Mouse (Mus musculus): Measurements from ENCODE around the gene Pax2. TPM values are rescaled to one million over a fixed set of nuclear protein-coding genes. Genes with fewer than 3 reads are reported as not detected.

Pax2 gene
- polyA plus RNA-seq, 1 experiment from 2014 or later, result 11.9 TPM

DNA sequence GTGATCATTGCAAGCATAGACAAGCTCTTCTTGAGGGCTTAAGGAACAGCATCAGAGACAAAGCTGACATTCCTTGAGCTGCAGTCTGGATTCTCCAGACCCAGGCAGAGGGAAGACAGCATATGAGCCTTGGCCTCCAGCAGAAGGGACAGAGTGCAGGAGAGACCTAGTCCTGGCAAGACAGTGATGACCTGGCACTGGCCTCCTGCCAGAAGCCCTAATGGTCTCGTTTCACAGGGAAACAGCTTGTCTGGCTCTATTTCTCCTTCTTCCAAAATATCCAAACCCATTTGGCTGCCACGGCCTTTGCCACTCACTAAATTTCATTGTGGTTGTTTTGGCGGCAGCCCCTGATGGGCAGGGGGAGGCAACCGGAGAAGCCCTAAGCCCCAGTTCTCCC, 36.1 kb downstream of the Pax2 start:
- H3K27ac ChIP-seq (ENCODE audit: low read depth, low read length), result no peak overlapping the region
- H3K4me3 ChIP-seq (ENCODE audit: low read length), result no peak overlapping the region
- H3K4me1 ChIP-seq (ENCODE audit: control insufficient read depth, insufficient read depth, low read depth, low read length), result peaks cover 1% of the 10 kb centered on the region; the same call in 1 of the 2 replicates
- 60% methylated on average over 4 of the region's 4 CpGs for WGBS
- H3K4me2 ChIP-seq (ENCODE audit: low read length), result no peak overlapping the region
- no peaks in the 10 kb centered on the region for H3K27me3 ChIP-seq (replicated peaks; ENCODE audit: control insufficient read depth, insufficient read depth, low read length)
- H3K9ac ChIP-seq (ENCODE audit: low read depth, low read length), result no peak overlapping the region
- ATAC-seq, result no peak
- H3K36me3 ChIP-seq (ENCODE audit: control insufficient read depth, insufficient read depth, low read length), result no peaks in the 10 kb centered on the region
- H3K9me3 ChIP-seq (ENCODE audit: control insufficient read depth, low read length), result no peaks in the 10 kb centered on the region

DNA sequence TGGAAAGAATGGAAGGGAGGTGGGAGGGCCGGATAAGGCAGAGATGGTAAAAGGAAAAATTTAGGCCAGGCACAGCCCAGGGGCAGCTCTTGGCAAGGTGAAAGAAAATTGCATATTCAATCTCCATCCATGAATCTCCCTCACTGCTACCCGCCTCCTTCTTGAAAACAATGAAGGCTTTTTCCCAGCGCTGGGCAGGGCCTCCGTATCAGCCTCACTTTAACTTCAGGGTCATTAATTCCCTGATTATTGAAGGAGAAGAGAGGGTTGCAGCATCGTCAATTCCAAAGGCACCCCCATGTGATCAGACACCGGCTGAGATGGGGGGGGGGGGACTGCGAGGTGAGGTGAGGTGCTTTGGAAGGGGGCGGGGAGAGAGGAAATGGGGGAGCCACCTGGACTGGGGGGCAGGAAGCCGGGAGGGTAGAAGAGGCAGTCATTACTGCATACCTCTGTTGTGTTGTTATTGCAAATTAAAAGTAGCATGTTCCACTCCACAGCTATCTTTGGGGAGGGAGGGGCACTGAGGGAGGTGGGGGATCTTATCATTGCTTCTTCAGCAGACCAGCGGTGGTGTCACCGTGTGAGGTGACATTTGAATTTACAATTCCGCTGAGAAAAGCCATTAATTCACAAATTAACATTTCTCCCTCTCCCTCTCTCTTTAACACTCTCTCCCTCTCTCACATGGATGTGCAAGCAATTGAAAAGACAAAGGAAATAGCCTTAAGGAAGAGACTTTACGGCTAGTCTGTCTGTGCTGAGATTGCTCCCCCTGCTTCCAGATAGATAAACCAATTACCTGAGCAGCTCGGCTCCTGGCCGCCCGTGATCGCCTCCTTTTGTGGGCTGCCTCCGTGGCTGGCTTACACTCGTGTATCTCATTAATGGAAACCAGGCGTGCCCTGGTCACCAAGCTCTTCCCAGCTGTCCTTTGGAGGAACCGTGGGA, 41.5 kb downstream of the Pax2 start:
- Histone ChIP-seq H3K9me3 (ENCODE audit: control insufficient read depth, low read length) (no peaks in the 10 kb centered on the region), H3K9ac (ENCODE audit: low read depth, low read length) (no peak overlapping the region), H3K27me3 (replicated peaks; ENCODE audit: control insufficient read depth, insufficient read depth, low read length) (no peaks in the 10 kb centered on the region), H3K36me3 (ENCODE audit: control insufficient read depth, insufficient read depth, low read length) (no peaks in the 10 kb centered on the region), H3K4me2 (ENCODE audit: low read length) (no peak overlapping the region), H3K4me3 (ENCODE audit: low read length) (no peak overlapping the region), H3K27ac (ENCODE audit: low read depth, low read length) (peak overlapping the region; percentile 68), H3K4me1 (ENCODE audit: control insufficient read depth, insufficient read depth, low read depth, low read length) (peaks cover 10% of the 10 kb centered on the region)
- ATAC-seq, result peak; percentile 50
- 17% methylated on average over 19 of the region's 21 CpGs for WGBS

DNA sequence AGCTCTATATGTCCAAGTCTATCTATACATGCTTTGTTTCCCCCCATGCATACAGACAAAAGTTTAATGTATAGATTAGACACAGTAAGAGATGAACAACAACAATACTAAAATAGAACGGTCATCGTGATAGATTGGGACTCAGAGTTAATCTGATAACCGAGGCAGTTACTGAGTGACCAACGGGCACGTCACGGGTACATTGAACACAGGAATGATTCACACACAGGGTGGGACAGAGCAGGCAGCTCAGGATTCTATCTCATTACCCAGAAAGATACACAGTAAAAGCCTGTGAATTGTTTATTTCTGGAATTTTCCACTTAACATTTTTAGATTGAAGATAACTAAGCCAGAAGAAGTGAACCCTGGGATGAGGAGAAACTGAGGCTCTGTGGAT, 42.9 kb downstream of the Pax2 start:
- H3K4me2 ChIP-seq (ENCODE audit: low read length), result no peak overlapping the region
- no peak overlapping the region for H3K9ac ChIP-seq (ENCODE audit: low read depth, low read length)
- no peak overlapping the region for H3K4me3 ChIP-seq (ENCODE audit: low read length)
- H3K27ac ChIP-seq (ENCODE audit: low read depth, low read length), result no peak overlapping the region
- ATAC-seq, result no peak
- no peaks in the 10 kb centered on the region for H3K36me3 ChIP-seq (ENCODE audit: control insufficient read depth, insufficient read depth, low read length)
- H3K9me3 ChIP-seq (ENCODE audit: control insufficient read depth, low read length), result no peaks in the 10 kb centered on the region
- peaks cover 14% of the 10 kb centered on the region for H3K4me1 ChIP-seq (ENCODE audit: control insufficient read depth, insufficient read depth, low read depth, low read length)
- WGBS, result 68% methylated on average over 6 of the region's 6 CpGs
- no peaks in the 10 kb centered on the region for H3K27me3 ChIP-seq (replicated peaks; ENCODE audit: control insufficient read depth, insufficient read depth, low read length)

DNA sequence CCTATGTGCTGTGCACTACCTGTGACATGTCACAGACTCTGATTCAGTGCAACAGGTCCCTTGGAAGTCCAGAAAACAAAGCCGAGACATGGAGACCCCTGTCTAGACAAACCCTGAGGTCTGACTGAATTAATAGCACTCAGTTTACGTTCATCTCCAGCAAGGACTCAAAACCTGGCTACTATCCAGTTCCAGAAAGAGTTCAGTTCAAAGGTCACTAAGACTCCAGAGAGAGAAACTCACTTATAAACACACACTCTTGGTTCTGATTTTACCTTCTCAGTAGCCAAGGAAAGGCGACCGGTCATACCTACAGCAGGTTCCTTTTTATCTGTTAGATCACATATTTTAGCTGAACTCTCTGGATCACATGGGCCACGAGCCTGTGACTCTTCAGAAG, 43.3 kb downstream of the Pax2 start:
- no peaks in the 10 kb centered on the region for H3K36me3 ChIP-seq (ENCODE audit: control insufficient read depth, insufficient read depth, low read length)
- H3K9ac ChIP-seq (ENCODE audit: low read depth, low read length), result no peak overlapping the region

DNA sequence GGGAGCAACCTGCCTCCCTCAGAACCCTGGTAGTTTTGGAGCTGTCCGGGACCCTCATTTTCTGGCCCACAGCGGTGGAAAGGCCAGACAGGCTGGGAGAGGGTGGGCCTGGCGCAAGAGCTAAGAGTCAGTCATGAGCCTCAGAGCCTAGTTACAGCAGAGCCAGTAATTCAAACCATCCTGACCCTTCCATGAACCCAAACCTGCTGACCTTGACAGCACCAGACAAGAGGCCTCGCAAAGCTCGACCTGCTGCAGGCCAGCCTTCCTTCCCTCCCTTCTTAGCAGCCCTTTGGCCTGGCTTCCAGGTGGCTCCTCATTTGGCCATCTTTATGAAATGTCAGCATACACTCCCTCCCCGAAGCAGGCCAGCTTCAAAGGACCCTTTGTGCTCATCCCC, 44.5 kb downstream of the Pax2 start:
- no peak overlapping the region for H3K4me3 ChIP-seq (ENCODE audit: low read length)
- 58% methylated on average over 6 of the region's 6 CpGs for WGBS
- H3K4me2 ChIP-seq (ENCODE audit: low read length), result no peak overlapping the region
- ATAC-seq, result no peak
- H3K27ac ChIP-seq (ENCODE audit: low read depth, low read length), result no peak overlapping the region
- H3K9me3 ChIP-seq (ENCODE audit: control insufficient read depth, low read length), result no peaks in the 10 kb centered on the region
- H3K27me3 ChIP-seq (replicated peaks; ENCODE audit: control insufficient read depth, insufficient read depth, low read length), result no peaks in the 10 kb centered on the region
- no peaks in the 10 kb centered on the region for H3K36me3 ChIP-seq (ENCODE audit: control insufficient read depth, insufficient read depth, low read length)
- peaks cover 14% of the 10 kb centered on the region for H3K4me1 ChIP-seq (ENCODE audit: control insufficient read depth, insufficient read depth, low read depth, low read length)
- H3K9ac ChIP-seq (ENCODE audit: low read depth, low read length), result no peak overlapping the region

More for the DNA sequence above, 43.3 kb downstream of the Pax2 start:
- 74% methylated on average over 5 of the region's 5 CpGs for WGBS
- Histone ChIP-seq H3K4me2 (ENCODE audit: low read length) (no peak overlapping the region), H3K27me3 (replicated peaks; ENCODE audit: control insufficient read depth, insufficient read depth, low read length) (no peaks in the 10 kb centered on the region), H3K4me1 (ENCODE audit: control insufficient read depth, insufficient read depth, low read depth, low read length) (peaks cover 14% of the 10 kb centered on the region), H3K4me3 (ENCODE audit: low read length) (no peak overlapping the region), H3K9me3 (ENCODE audit: control insufficient read depth, low read length) (no peaks in the 10 kb centered on the region), H3K27ac (ENCODE audit: low read depth, low read length) (no peak overlapping the region)
- ATAC-seq, result no peak

DNA sequence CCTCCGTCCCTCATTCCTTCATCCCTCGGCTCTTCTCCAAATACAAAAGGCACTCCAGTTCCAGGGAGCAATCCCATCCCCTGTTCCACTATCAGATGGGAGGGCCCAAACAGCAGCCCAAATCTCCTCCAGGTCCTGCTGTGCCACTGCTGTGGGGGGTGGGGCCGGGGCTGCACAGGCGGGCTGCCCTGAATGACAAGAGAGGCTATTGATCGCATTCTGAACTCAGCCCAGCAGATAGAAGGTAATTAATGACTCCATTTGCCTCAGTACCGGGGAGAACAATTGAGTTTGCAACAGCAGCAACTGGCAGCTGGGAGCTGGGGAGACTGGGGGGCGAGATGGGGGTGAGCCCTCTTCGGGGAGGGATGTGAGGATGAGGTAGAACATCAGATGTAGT, 52.9 kb downstream of the Pax2 start:
- no peak overlapping the region for H3K4me3 ChIP-seq (ENCODE audit: low read length)
- ATAC-seq, result no peak
- no peaks in the 10 kb centered on the region for H3K27me3 ChIP-seq (replicated peaks; ENCODE audit: control insufficient read depth, insufficient read depth, low read length)
- no peaks in the 10 kb centered on the region for H3K9me3 ChIP-seq (ENCODE audit: control insufficient read depth, low read length)
- peaks cover 8% of the 10 kb centered on the region for H3K4me1 ChIP-seq (ENCODE audit: control insufficient read depth, insufficient read depth, low read depth, low read length)
- H3K36me3 ChIP-seq (ENCODE audit: control insufficient read depth, insufficient read depth, low read length), result no peaks in the 10 kb centered on the region
- H3K27ac ChIP-seq (ENCODE audit: low read depth, low read length), result no peak overlapping the region
- no peak overlapping the region for H3K4me2 ChIP-seq (ENCODE audit: low read length)
- no peak overlapping the region for H3K9ac ChIP-seq (ENCODE audit: low read depth, low read length)
- WGBS, result 5% methylated on average over 8 of the region's 8 CpGs

DNA sequence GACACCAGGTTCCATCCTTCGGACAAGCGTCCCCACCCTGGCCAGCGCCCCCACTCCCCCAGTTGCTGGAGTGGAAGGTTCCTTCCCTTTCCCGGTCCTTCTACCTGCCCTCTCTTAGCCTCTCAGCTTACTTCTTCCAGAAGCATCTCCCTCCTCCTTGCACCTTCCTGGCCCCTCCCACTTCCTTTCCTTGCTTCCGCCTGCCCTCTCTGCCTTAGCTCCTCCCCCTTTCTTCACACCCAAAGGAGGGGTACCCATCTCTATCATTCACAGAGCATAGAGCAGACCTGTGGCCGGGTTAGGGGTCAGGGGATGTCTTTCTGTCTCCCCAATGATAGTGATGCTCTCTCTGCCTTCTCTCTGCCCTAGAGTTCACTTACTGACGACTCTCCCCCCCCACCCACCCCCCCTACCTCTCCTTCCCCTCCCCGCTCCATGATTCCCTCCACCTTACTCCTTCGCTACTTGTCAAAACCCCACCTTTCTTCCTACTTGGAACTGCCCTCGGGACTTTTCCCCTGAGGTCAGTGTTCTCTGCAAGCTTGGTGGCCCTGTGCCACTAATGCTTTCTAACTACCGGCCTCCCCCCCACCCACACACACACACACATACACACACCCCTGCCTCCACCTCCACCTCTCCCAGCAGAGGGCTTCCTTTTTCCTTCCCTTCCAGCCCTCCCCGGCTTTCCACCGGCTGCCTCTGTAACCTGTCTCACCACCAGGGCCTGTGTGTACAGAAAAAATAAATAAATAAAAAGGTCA, 57.0 kb downstream of the Pax2 start:
- H3K9me3 ChIP-seq (ENCODE audit: control insufficient read depth, low read length), result no peaks in the 10 kb centered on the region
- H3K4me1 ChIP-seq (ENCODE audit: control insufficient read depth, insufficient read depth, low read depth, low read length), result peaks cover 8% of the 10 kb centered on the region
- H3K9ac ChIP-seq (ENCODE audit: low read depth, low read length), result no peak overlapping the region
- WGBS, result 66% methylated on average over 13 of the region's 13 CpGs
- ATAC-seq, result no peak
- no peaks in the 10 kb centered on the region for H3K36me3 ChIP-seq (ENCODE audit: control insufficient read depth, insufficient read depth, low read length)
- H3K27ac ChIP-seq (ENCODE audit: low read depth, low read length), result no peak overlapping the region
- H3K4me2 ChIP-seq (ENCODE audit: low read length), result no peak overlapping the region
- no peaks in the 10 kb centered on the region for H3K27me3 ChIP-seq (replicated peaks; ENCODE audit: control insufficient read depth, insufficient read depth, low read length)
- no peak overlapping the region for H3K4me3 ChIP-seq (ENCODE audit: low read length)

DNA sequence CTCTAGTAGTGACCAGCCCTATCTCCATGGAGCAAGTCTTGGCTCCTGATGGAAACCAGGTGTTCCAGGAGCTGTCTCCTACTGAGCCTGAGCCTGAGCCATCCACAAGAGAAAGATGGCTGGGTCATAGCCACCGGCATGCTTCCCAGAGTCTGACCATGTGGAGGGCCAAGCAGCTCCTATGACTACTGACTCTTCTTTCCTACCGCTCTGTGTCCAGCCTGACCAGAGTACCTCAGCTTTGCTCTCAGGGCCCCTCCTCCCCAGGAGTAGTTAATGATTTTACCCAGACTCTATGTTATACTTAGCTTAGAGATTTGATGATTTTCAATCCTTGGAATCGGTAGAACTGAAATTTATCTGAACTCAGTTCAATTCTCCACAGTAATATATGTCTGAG, 59.3 kb downstream of the Pax2 start:
- Histone ChIP-seq H3K27ac (ENCODE audit: low read depth, low read length) (no peak overlapping the region), H3K4me1 (ENCODE audit: control insufficient read depth, insufficient read depth, low read depth, low read length) (no peaks in the 10 kb centered on the region; the same call in 1 of the 2 replicates), H3K9me3 (ENCODE audit: control insufficient read depth, low read length) (no peaks in the 10 kb centered on the region), H3K27me3 (replicated peaks; ENCODE audit: control insufficient read depth, insufficient read depth, low read length) (no peaks in the 10 kb centered on the region), H3K4me3 (ENCODE audit: low read length) (no peak overlapping the region), H3K9ac (ENCODE audit: low read depth, low read length) (no peak overlapping the region), H3K4me2 (ENCODE audit: low read length) (no peak overlapping the region), H3K36me3 (ENCODE audit: control insufficient read depth, insufficient read depth, low read length) (no peaks in the 10 kb centered on the region)
- ATAC-seq, result no peak
- 82% methylated on average over 3 of the region's 3 CpGs for WGBS

Measured in hindbrain, embryonic 16.5 days (tissue).